Mouse (Mus musculus): Measurements from ENCODE around the gene Hist1h2bb.

Hist1h2bb gene

GRCm38 (mm10) chr13:23750839-23751477, 4.4 kb downstream of the Hist1h2bb start, which contains the start of gene Hist1h2ab:
Gene Hist1h2ab (plus strand): TSS chr13:23751126.
- under 1% methylated on average over 34 of the region's 47 CpGs for WGBS

- under 1% methylated on average over 11 of the region's 11 CpGs for WGBS
Observed at GRCm38 (mm10) chr13:23751478-23751956, 5.0 kb downstream of the Hist1h2bb start.

DNA sequence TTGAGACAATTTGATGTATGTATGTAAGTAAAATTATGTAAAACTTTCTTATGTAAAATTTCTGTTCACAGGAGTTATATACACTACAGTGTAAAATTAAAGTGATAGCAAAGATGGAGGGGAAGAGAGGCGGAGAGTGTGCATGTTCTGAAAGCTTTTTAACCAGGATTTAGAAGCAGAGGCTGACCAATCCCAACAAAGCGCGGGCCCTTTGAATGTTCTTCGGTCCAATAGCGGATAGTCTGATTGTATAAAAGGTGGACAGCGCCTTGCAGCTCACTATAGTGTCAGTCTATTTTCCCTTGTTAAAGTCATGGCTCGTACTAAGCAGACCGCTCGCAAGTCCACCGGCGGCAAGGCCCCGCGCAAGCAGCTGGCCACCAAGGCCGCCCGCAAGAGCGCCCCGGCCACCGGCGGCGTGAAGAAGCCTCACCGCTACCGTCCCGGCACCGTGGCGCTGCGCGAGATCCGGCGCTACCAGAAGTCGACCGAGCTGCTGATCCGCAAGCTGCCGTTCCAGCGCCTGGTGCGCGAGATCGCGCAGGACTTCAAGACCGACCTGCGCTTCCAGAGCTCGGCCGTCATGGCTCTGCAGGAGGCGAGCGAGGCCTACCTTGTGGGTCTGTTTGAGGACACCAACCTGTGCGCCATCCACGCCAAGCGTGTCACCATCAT, 5.7 kb downstream of the Hist1h2bb start, which contains the start of gene Hist1h3b:
TSS of gene Hist1h3b (plus strand) at position 201 of the 675 bp plus-strand sequence.
- WGBS: under 1% methylated on average over 21 of the region's 47 CpGs

DNA sequence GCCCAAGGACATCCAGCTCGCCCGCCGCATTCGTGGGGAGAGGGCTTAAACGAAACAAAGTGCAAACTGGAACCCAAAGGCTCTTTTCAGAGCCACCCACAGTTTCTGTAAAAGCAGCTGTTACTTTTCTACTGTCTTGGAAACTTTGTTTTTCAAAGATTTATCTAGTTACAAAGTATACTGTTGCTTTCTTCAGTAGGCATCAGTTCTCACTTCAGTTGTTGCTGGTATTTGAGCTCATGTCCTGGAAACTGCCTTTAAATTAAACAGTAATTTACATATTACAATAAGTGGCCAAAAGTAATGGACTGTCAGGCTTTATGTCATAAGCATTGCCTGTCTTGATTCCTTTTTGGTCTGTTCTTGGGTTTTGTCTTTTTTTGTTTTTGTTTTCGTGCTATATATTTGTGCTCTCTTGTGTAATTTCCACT, 6.2 kb downstream of the Hist1h2bb start:
- WGBS: 15% methylated on average over 6 of the region's 6 CpGs

- 56% methylated on average over 4 of the region's 4 CpGs for WGBS
Observed at GRCm38 (mm10) chr13:23753314-23754078, 7.0 kb downstream of the Hist1h2bb start.

DNA sequence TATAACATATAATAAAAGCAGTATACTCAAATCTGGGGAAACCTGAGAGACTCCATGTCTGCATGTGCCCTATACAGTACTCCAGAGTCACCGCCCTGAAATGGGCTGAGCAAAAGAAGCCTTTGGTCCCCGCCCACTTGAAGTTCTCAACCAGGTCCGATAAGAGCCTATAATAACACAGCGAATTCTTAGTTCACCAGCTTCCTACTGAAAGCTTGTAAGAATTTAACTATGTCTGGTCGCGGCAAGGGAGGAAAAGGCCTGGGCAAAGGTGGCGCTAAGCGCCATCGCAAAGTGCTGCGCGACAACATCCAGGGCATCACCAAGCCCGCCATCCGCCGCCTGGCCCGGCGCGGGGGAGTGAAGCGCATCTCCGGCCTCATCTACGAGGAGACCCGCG, 10.3 kb downstream of the Hist1h2bb start, which contains the start of gene Hist1h4b:
TSS of gene Hist1h4b (plus strand) at position 224 of the 400 bp plus-strand sequence.
- WGBS: under 1% methylated on average over 21 of the region's 22 CpGs

DNA sequence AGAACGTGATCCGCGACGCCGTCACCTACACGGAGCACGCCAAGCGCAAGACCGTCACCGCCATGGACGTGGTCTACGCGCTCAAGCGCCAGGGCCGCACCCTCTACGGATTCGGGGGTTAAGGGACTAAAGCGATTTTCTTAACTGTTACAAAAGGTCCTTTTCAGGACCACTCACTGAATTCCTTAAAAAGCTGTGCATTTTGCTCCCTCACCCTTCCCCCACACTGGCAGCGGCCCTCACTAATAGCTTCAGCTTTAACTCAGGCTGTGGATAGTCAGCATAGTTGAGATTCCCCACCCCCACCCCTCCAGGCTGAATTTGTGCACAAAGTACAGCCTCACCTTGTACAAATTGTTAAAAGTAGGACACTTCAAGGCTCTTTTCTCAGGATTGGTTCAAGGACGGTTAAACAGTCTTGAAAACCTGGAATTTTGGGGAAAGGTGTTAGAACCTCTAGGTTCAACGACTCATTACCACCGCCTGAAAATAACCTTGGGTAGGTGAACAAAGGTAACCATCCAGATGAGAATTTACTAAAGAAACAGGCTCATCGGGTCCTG, 10.8 kb downstream of the Hist1h2bb start:
- 2% methylated on average over 18 of the region's 23 CpGs for WGBS

DNA sequence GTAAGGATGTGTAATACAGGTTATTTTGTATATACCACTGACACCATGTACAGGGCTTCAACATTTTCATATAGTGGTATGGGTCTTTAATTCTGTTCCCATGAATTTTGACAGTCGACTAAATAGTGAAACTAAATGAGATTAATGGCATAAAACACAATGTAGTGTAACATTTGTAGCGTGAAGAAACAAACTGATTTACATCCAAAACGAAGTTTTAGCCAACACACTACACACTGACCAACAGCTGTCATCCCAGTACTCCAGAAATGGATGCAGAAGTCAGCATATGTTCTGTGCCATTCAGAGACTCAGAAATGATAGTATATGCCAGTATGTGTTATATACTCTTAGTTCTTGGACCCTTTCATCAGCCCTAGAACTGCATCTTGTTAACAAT, 11.4 kb downstream of the Hist1h2bb start:
- 51% methylated on average over 3 of the region's 3 CpGs for WGBS

DNA sequence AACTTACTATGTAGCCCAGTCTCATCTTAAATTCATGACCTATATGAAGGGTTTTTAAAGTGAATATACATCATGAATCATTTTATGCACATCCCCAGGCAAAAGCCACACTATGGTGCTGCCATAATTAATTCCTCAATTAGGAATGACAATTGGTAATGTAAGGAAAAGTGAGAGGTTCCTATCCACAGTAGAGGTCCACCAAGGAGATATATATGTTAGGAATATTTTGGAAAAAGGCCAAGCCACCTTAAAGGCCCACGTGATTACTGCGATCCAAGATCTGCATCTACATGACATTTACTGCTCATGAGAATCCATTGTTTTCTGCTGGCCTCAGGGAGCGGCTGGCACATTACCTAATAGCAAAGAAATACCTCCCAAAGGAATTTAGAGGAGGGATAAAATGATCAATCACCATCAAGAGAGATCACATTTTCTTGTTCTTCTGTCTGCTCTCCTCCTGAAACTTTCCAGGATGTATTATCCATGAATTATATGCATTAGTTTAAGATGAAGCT, 12.8 kb downstream of the Hist1h2bb start:
- WGBS: 69% methylated on average over 3 of the region's 3 CpGs

DNA sequence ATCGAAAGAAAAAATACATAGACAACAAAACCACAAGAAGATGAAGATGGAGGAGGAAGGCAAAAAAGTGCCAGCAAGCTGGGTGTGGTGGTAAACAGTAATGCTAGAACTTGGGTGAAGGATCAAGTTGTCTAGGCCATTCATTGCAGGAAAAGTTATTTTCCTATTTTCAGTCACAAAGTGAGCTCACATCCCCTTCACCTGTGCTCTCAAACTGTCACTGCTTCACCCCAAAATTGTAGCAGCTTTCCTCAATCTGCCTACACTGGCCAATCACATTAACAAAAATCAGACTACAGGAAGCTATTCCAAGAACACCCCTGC, 13.3 kb downstream of the Hist1h2bb start:
- 78% methylated on average over 1 of the region's 1 CpGs for WGBS

DNA sequence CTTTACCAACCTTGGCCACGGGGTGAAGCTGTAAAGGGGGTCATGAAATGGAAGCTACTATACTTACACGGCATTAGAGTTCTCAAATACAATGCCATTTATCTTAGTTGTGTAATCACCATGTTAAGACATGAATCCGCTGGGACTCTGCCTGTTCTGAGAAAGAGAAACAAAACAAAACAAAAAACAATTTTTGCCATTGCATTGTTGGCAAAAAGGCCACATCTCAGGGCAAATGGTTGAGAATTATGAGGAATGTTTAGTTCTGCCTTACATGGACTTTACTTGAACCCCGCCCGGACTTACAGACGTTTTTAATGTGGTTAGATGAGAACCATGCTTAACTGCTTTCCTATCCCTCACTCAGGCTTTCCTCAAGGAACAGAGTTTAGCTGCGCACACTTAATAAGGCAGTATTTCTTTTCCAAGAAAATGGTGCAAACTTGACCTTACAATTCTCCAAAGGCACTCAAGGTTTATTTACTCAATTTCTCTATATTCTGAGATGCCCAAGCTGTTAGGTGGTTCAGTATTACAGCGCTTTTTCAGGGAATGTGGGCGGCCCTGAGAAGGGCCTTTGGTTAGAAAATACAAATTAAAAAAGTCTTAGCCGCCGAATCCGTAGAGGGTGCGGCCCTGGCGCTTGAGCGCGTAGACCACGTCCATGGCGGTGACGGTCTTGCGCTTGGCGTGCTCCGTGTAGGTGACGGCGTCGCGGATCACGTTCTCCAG, 13.9 kb downstream of the Hist1h2bb start:
- 2% methylated on average over 22 of the region's 27 CpGs for whole genome bisulfite sequencing

GRCm38 (mm10) chr13:23760972-23761864, 14.7 kb downstream of the Hist1h2bb start, which contains the start of gene Hist1h4a:
Gene Hist1h4a (minus strand): TSS chr13:23761230.
- under 1% methylated on average over 63 of the region's 72 CpGs for WGBS

DNA sequence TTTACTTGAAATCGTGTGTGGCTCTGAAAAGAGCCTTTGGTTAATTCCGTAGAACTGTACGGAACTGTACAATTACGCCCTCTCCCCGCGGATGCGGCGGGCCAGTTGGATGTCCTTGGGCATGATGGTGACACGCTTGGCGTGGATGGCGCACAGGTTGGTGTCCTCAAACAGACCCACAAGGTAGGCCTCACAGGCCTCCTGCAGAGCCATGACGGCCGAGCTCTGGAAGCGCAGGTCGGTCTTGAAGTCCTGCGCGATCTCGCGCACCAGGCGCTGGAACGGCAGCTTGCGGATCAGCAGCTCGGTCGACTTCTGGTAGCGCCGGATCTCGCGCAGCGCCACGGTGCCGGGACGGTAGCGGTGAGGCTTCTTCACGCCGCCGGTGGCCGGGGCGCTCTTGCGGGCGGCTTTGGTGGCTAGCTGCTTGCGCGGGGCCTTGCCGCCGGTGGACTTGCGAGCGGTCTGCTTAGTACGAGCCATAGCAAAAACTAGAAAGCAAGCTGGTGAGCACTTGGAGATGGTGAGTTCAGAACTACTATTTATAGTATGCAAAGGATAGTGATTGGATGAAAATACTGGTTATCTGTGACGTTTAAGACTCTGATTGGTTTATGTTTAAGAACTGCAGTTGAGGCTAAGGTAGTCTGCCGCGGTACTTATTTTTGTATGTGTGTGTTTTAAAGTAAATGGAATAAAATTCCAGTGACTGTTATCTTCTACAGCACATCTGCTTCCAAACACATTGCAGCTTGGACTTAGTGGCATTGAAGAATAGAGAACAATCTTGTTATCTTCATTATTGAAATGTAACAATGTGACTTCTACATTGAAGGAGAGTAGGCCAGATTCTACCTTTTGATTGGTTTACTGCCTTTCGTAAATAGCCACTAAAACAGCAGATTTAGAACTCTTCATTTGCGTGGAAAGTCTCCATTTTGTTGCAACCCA, 15.6 kb downstream of the Hist1h2bb start, which contains the start of gene Hist1h3a:
TSS of gene Hist1h3a (minus strand) at position 516 of the 951 bp plus-strand sequence.
- under 1% methylated on average over 43 of the region's 52 CpGs for WGBS

DNA sequence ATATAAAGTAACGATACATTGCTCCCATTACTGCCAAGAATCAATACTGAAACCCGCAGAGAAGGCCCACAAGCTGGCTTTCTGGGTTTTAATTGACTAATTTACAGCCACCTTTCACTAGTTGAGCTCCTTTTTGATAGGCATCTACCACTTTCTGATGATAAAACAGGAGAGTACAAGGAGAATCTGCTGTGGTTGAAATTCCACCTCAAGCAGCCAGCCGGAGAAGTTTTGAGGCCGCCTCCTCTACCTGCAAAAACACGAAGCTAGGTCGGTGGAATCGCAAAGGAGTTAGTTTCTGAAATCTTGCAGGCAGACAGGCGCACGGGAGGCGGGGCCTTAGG, 16.7 kb downstream of the Hist1h2bb start:
- WGBS: 2% methylated on average over 10 of the region's 10 CpGs

DNA sequence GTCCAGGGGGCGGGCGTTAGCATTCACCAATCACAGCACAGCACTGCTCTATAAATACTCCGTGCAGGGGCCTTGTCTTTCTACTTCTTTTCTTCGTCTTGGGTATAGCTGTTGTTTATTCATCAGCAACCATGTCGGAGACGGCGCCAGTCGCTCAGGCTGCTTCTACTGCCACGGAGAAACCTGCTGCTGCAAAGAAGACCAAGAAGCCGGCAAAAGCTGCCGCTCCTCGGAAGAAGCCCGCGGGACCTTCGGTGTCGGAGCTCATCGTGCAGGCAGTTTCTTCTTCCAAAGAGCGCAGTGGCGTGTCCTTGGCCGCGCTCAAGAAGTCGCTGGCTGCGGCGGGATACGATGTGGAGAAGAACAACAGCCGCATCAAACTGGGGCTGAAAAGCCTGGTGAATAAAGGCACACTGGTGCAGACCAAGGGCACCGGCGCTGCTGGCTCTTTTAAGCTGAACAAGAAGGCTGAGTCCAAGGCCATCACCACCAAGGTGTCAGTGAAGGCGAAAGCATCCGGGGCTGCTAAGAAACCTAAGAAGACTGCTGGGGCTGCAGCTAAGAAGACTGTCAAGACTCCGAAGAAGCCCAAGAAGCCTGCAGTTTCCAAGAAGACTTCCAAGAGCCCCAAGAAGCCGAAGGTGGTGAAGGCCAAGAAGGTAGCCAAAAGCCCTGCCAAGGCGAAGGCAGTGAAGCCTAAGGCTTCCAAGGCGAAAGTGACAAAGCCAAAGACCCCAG, 17.2 kb downstream of the Hist1h2bb start, which contains the start of gene Hist1h1a:
TSS of gene Hist1h1a (plus strand) at position 81 of the 738 bp plus-strand sequence.
- WGBS: 3% methylated on average over 34 of the region's 34 CpGs

- WGBS: 49% methylated on average over 12 of the region's 12 CpGs
Observed at GRCm38 (mm10) chr13:23764324-23765171, 18.0 kb downstream of the Hist1h2bb start.

DNA sequence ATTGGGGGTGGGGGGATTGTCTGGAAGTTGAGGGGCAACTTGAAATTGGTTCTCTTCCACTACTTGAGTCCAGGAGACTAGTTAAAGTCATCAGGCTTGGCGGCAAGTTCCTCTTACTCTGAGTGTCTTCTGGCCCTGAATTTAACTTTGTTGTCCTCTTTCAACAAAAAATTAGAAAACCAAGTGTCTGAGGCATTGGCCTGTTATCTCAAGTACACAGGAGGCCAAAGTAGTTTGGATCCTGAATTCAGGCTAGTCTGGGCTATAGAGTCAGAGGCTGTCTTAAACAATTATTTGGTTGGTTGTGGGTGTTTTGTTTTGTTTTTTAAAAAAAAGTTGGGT, 18.6 kb downstream of the Hist1h2bb start:
- 90% methylated on average over 1 of the region's 1 CpGs for WGBS
